In the genomic region with DNA sequence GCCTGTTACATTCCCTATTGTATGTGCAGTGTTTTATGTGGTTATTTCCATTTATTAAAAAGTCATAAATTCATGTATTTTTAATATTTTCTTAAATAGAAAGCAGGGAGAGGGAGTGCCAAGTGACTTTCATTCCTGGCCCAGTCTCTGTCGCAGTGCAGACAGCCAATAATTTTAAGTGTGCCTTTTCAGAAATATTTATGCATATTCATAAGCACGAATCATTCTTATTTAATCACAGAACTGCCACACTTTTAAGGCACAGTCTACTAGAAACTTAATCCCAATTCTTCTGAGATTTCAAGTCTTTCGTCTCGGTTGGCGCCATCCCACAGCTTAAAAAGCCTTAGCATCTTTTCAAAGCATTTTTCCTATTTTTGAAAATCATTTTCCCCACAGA, we compare ENCODE assay signal across 1 mouse cellular context.
TF ChIP-seq lines count a peak whose summit lies in the region.

No protein-coding gene starts in this region.

TF ChIP-seq in myocyte, 11 proteins besides CTCF, POLR2A, EP300 and RAD21 (continued from another document):
- TF ChIP-seq MYOG (IDR thresholded peaks at IDR 0.05; ENCODE audit: control insufficient read depth in 1 of 3, insufficient read depth in 1 of 3, insufficient read length in 2 of 3, low read depth in 2 of 3) (no peak), CEBPB (IDR thresholded peaks at IDR 0.05; ENCODE audit: insufficient read depth, poor library complexity, severe bottlenecking) (no peak), SRF (IDR thresholded peaks at IDR 0.05; ENCODE audit: control insufficient read depth, insufficient read length, low read depth) (no peak)
